Mouse (Mus musculus) kidney, adult 8-10 months (tissue): Measurements from ENCODE around the gene Kcnn1.
"Not testable (repeated sequence)": the region's sequence is repeated elsewhere in the genome, so short reads cannot be mapped to it uniquely, and the experiment has no call there.

ENCODE experiments used
- DNase-seq, 2 experiments: peaks; one replicate each; pipeline ENCODE4 v3.0.0; 2022

The Kcnn1 gene

DNA sequence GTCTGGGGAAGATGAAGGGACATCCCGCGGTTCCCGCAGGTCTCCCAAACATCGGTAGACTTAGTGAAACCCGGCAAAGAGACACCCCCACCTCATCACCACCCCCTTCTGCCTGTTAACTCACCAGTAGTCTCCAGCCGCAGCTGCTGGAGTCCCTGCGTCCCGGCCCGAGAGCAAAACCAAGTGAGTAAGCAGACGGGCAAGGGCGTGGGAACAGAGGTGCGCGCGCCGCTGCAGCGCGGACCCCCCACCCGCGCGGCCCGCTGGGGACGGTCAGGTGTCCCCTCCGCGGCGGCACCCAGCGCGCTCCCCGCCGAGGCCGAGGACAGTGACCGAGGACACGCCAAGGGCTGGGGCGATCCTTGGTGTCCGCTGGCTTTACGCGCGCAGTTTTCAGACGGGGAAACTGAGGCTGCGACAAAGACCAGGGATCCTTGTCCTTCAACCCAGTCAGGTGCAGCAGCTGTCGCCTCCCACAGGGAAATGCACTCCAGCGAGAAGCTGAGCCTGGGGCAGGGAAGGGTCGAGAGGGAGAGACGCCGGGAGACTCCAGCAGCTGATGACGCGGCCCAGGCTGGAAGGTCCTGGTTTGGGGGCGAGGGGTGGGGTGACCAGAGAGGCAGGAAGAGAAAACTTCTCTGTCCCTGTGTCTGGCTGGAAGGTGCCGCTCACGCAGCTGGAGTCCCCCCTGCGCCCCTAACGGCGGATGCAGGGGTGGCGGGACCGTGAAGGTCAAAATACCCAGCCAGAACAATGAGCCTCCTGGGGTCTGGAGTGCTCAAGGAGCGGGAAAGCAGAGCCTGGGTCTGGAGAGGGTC lies at the start of gene Kcnn1:
Kcnn1 (minus strand) TSS at position 435 of the 818 bp plus-strand sequence.
- DNase-seq, result no peak

DNA sequence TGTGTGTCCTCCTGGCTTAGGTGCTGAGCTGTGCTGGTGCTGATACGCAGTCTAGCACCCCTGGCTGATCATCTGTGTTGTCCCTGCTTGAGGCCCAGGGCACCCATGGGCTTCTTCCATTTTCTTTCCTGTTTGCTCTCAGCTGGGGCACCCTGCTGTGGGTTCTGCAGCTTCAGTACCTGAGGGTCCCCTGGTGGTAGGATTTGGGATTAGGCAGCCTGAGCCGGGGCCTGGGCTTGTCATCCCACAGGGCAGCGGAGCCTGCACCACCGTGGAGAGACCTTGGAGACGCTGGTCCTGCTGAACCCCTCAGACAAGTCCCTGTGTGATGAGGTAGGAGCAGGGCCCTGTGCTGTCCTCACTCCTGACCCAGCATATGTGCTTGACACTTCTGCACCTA lies 48.5 kb upstream of the Kcnn1 start:
- DNase-seq, result no peak

DNA sequence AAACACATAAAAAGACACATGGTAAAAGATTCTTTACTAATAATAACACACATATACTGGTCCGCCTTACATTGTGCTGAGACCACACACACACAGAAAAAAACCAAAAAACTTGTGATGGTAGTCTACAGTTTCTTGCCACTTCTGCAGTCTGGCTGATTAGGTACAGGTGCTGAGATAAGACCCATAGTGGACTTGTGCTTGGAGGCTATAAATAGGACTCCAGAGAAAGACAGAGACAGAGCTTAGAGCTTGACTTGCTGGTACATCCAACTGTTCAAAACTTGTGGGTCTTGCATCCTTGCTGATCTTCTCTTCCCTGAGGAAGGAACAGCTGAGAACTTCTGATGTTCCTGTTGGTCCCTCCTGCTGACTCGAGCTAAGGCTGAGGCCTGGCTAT lies 44.5 kb upstream of the Kcnn1 start:
- DNase-seq, result no peak

DNA sequence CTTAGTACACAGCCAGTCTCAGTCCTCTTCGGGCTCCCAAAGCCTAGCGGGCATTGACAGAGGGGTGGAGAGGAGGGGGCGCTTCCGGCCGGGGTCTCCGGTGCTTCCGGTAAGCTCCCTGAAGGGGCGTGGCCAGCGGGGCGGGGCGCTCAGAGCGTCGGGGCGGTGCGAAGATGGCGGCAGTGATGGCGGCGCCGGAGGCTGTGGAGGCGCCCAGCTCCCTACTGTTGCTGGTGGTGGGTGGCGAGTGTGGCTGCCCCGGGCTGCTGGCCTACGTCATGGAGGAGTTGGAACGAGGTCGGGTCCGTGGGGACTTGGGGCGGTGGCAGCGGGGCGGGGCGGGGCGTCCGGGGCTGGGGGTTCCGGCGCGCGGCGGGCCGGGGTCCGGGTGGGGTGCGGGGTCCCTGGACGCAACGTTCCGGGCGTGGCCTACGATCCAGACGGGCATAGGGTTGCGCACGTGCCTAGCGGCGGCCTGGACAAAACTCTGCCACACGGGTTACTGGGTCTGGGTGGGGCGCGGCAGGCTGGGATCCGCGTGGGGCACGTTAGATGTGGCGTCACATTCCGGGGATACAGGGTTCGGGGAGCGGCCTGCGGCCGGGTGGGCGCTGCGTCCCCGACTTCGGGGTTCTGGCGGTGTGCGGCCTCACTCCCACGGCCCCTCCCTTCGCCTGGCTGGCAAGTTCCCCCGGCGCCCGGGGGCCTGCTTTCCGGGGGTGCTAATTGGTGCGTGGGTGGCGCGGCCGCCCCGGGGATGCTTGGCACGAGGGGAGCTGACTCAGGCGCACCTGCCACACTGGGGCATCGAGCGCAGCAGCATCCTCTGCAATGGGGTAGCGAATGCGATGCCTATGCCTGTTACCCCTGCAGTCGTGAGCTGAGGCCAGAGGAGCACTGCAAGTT lies 43.0 kb upstream of the Kcnn1 start, which contains the start of gene Map1s:
Map1s (plus strand) TSS at position 102 of the 906 bp plus-strand sequence.
- DNase-seq, result peak; percentile 48 to 60

DNA sequence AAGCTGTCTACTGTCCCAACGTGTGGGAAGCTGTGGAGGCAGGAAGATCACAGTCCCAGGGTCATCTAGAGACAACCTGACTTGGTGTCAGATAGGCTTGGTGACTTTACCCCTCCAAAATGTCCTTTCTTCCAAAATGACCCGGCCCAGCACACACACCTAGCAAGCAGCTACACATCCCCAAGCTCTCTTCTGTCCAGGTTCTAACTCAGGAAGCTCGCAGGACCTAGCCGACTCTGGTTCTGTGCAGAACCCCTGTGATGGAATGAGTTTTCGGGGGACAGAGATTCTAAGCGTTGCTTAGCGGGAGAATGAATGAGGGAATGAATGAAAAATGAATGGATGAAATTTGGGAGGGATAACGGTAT lies 42.4 kb upstream of the Kcnn1 start:
- no peak for DNase-seq

DNA sequence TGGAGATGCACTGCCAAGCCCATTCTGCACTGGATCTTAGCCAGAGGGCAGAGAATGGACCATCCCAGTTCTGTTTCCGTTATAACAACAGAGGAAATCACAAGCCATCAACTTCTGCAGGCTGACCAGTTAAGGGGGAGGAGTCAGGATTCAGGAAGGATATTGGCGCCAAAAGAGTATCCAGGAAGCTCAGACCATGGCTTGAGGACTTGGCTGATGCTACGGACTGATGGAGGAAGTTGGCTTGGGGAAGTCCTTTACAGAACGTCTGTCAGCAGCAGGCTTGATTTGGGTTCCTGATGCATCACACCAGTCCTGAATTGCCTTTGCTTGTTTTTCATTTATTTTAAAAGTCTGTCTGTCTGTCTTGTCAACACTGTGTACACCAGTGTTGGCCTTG lies 41.5 kb upstream of the Kcnn1 start:
- peak; percentile 52 to 73 for DNase-seq

DNA sequence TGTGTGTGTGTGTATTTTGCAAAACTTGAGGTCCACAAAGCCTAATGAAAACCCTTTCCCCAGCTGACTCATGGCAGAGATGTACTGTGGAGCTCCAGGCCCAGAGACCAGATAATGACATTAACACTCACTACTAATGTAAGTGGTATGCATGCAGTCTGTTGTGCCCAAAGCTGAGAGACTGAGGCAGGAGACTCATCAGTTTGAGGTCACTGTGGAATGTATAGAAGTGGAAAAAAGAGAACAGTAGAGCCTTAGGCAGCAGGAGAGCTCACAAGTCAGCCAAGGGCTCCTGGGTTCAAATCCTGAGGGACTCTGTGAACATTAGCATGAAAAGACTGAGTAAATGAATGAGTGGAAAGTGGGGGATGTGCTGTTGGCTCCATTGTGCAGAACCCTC lies 40.5 kb upstream of the Kcnn1 start:
- no peak for DNase-seq

DNA sequence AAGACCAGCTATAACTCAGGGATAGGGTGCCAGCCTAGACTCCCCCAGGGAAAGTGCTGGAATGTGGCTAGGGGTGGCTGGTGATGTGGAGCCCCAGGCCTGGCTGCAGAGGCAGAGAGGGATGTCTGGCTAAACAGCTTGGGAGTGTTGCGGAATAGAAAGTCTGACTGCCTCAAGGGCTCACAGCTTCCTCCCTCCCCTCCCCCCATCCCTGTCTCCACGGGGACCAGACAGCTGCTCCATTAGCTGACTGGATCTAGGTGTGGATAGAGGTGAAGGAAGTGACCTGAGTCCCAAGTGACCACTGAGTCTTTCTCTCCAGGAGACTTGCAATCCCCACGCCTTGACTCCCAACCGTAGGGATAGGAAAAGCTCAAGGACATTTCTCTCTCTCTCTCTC lies 40.1 kb upstream of the Kcnn1 start:
- DNase-seq, result no peak

DNA sequence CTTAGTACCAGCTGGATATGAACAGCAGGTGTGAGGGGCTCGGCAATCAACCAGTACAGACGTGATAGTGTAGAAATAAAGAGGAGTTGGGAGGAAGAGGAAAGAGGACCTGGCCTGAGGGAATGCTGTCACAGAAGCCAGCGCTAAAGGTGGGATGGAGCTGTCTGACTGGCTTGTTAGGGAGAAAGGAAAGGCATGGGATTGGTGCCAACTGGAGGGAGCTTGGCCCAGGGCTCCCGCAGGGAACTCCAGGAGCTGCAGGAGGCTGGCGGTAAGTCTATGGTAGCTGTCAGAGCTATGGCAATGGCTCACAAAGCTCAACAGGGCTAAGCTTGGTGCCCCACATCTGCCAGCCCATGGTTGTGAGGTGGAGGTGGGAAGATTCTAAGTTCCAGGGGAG lies 39.2 kb upstream of the Kcnn1 start:
- DNase-seq, result no peak

DNA sequence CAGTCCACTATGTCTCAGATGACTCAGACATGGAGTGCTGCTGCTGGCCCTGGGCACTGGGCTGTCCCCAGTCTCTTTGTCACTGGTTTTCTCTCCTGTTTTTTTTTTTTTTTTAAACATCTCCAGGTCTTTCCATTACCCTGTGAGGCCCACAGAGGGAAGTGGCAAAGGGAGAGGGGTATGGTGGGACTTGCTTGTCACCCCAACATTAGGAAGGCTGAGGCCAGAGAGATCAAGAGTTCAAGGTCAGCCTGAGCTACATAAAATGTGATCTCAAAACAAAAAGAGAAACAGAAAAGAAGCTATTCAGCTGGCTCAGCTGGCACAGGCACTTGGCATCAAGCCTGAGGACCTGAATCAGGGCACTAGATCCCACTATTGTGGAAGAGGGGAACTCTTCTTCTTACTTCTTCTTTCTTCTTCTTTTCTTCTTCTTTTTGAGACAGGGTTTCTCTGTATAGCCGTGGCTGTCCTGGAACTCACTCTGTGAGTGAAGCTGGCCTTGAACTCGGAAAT lies 37.9 kb upstream of the Kcnn1 start:
- no peak for DNase-seq

DNA sequence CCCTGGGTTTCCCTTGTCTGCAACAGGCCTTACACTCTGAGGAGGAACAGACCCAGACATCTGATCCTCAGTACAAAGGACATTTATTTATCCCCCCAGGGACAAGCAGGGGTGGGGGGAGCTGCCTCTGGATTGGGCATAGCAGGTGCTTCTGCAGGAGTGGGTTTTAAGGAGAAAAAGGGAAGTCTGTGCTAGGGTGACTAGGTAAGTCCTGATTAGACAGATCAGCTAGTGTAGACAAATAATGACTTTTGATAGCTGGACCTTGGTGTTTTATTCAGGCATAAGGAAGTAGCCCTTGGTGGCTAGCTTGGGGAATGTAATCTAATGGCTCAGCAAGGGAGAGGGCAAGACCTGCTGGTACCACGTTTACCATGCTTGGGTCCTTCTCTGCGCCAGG lies 36.2 kb upstream of the Kcnn1 start:
- DNase-seq, result no peak

DNA sequence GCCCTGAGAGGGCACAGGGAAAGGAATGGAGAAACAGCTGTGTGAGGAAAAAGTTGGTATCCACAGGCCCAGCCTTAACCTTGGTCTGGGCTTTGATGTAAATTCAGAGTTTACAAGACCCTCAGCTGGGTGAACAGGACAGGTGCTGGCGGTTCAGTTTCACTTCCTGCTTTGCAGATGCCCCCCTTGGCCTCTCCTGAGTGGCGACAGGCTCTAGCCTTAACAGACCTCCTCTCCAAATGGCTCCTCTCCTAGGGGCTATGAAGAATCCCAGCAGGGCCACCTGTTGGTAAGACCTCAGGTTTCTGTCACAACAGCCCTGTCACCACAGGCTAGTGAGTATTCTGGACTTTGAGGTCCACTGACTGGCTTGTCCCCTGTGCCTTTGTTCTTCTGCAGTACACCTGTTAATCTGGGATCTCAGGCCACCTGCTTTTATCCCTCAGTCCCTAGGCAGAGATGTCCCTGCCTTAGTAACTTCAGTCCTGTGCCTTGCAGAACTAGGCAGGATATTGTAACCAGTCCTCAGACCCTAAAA lies 35.7 kb upstream of the Kcnn1 start:
- DNase-seq, result no peak

DNA sequence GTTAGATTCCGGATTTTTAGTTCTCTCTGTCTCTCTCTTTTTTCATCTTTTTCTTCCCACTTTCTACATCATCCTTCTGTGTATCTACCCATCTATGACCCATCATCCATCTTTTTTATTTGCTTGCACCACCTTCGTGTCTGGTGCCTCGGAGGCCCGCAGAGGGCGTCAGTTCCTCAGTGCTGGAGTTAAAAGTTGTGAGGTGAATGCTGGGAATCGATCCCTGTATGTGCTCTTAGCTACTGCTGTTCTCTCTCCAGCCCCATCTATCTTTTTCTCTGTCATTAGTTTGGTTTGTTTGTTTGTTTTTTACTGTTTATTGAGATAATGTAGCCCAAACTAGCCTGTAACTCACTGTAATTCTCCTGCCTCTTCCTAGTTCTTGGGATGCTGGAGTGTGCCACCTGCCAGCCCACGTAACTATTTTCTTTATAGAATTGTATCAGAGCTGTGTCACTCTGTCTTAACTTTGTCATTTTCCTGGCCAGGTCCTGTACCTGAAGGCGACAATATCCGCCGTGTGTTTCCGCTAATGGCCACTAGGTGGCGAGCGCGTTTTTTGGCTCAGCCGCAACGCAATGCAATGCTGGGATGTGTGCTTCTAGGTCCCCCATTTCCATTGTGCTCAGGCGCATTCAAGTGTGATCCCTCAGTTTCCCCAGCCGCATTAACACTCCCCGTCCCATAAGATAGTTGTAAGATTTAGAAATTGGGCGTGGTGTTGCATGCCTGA lies 34.8 kb upstream of the Kcnn1 start:
- peak; percentile 79 to 90 for DNase-seq

DNA sequence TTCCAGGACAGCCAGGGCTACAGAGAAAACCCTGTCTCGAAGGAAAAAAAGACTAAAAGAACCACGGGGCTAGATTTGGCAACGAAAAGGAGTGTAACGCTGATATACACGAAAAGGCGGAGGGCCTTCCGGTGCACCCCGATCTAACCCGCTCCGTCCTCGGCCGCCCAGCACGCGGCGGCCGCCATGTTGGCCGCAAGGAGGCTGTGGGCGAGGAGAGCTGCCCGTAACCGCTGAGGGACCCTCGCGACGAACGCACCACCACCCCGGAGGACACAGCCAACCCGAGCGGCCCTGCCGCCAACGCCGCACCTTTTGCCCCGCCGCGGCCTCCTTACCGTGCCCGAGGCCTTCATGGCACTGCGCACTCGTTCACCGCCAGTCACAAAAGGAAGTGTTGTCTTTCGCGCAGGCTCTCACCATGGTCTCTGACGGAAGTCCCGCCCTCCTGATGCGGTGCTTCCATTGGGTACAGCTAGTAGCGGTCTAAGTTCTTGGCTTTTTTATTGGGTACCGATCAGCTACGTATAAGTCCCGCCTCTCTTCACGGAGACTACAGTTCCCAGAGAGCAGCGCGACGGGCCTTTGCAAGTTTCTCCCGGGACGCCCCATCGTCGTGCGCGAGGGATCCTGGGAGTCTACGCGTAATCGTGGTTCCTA lies 34.1 kb upstream of the Kcnn1 start, which contains the start of gene Rpl18a:
Rpl18a (minus strand) TSS at position 392 of the 660 bp plus-strand sequence.
- peak; percentile 97 to 99 for DNase-seq

DNA sequence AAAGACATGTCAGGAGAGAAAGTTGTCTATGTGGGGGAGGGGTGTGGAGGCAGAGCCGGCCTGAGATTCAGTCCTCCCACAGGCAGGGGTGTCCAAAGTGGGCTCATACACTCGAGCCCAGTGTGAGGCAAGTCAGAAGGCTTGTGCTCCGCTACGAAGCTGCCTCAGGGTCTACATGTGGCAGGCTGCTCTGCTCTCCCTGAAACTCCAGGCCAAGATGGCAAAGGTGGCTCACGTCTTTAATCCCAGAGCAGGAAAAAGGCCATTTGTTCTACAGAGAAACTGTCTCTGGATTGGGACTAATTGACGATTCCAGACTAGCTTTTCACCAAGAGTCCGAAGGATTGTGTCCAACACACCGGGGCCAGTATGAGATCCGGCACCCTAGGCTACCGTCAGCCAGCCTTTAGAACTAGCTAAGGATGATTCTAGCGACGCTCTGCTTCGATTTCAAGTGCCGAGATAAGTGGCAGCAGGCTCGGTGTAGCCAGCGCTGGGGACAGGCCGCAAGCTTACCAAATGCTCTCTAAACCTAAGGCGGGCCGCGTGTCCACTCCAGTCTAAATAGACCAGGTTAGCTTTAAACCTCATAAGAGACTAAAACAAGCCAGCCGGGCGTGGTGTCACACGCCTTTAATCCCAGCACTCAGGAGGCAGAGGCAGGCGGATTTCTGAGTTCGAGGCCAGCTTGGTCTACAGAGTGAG lies 33.4 kb upstream of the Kcnn1 start:
- DNase-seq, result no peak

DNA sequence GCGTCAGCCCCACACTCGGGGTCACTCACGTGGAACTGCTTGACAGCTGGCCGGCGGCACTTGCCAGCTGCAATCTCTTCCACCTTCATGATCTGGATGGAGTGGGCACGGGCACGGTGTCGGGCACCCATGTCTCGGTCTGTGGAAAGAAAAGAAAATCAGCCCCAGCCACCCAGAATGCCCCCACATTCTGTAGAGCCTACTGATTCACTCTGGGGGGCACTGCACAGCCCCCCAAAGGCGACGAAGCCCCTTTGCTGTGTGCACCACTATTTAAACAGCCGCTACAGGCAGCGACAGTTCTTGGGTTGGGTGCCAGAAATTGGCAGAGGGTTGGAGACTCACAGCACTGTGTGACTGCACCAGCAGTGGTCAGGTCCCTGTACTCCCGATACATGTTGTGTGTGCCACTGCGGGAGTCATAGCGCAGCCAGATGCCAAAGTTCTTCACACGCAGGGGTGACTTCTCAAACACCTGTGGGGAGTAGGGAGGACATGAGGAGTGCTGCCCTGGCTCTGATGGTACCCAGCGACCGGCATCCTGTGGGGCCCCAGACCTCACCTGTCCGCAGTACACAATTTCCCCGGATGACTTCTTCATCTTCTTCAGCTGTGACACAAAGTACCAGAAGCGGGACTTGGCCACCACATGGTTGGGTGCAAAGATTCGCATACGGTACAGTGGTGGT lies 32.7 kb upstream of the Kcnn1 start:
- not testable (repeated sequence) for DNase-seq

DNA sequence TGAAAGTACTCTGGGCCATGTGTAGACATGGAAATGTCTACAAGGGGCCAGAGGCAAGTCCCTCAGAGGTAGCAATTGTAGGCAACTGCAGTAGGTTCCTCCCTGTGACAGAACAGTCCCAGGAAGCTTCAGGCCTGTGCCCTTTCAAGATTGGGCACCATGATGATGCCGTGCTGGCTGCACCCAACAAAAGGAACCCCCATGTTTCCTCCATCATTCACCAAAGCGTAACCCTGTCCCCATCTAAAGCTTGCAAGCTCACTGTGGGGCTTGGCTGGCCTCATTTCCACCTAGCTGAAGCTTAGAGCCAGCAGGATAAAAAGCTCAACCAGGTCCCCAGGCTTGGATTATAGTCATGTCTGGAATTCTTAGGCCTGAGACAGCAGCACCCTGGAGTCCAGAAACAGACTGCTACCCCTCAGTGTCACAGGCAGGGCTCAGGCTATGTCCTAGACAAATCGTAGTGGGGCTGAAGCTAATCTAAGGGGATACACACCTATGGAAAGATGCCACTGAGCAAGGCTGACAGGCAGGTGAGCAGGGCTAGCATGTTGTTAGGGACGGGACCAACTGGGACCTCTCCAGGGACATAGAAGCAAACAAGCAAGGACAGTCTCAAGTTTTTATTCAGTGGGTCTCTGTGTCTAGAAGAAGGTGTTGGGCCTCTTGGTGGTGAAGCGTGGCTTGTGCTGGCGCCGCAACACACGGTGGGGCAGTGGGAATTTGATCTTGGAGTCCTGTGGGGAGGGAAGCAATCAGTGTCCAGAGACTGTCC lies 31.9 kb upstream of the Kcnn1 start:
- DNase-seq, result no peak

DNA sequence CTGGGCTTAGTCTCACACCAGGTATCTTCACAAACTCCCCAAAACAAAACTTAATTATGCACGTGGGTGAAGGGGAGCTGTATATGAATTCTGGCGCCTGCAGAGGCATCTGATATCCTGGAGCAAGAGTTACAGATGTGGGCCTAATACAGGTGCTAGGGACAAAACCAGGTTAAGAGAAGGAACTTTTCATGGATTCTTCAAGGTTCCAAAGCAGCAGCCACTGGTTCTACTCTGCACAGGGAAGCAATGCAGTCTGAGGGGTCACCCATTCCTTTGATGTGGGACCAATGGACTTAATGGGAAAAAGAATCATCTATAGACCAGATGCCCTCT lies 31.3 kb upstream of the Kcnn1 start:
- no peak for DNase-seq

DNA sequence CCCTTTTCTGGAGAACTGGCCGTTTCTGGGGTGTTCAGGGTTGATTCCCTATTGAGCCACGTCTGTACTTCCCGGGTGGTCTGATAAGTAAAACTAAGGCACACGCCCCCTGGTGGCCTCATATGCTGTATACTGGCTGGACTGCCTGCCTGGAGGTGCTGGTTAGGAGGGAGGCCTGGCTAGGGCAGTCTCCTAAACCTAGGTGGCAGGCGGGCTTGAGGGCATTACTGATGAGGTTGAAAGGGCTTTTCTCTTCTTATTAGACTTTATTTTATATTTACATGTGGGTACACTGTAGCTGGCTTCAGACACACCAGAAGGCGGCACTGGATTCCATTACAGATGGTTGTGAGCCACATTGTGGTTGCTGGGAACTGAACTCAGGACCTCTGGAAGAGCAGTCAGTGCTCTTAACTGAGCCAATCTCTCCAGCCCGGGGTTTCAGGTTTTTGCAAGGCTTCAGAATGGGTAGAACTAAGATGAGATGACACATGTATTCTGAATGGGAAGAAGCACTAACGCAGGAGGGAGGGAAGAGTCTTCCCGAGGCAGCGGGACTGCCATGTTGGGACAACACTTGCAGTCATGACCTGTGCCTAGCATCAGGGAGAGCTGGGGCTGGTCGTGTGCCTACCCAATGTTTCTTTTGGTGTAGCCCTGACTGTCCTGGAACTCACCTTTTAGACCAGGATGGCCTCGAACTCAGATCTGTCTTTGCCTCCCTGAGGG lies 30.8 kb upstream of the Kcnn1 start:
- peak; percentile 50 to 75 for DNase-seq
